Mouse (Mus musculus) liver, adult 2 months (tissue): ENCODE results near the gene Tesc. TPM values are rescaled to one million over a fixed set of nuclear protein-coding genes. Genes with fewer than 3 reads are reported as not detected.
A peak's percentile ranks its signal among the peaks of the same experiment; 100 is the strongest.

Experiments used
- DNase-seq: peaks from one replicate; pipeline ENCODE4 v3.0.0-alpha.2; 2011; ENCODE audit warnings: low read depth, low spot score; ENCODE audit errors: extremely low read depth
- H3K27ac ChIP-seq: fragments of 200-500 bp; replicated peaks from 2 replicates; pipeline ENCODE4 v1.5.1; 2012; ENCODE audit warnings: low read depth, mild to moderate bottlenecking, control low read depth, inconsistent platforms, low read length; ENCODE audit not compliant: insufficient read depth
- H3K27me3 ChIP-seq: fragments of 200-500 bp; 2 replicates; pipeline ENCODE4 v1.6.1; 2012; ENCODE audit warnings: mild to moderate bottlenecking, moderate library complexity, low read length, inconsistent platforms; ENCODE audit not compliant: control insufficient read depth, insufficient read depth
- H3K36me3 ChIP-seq: fragments of 200-500 bp; 2 replicates; pipeline ENCODE4 v1.6.1; 2012; ENCODE audit warnings: low read length, inconsistent platforms; ENCODE audit not compliant: control insufficient read depth, insufficient read depth
- H3K4me1 ChIP-seq: fragments of 200-500 bp; 2 replicates; pipeline ENCODE4 v1.6.1; 2011; ENCODE audit warnings: low read length; ENCODE audit not compliant: control insufficient read depth, insufficient read depth
- H3K4me3 ChIP-seq: fragments of 200-500 bp; 2 replicates; pipeline ENCODE4 v1.5.1; 2011; ENCODE audit warnings: low read depth, mild to moderate bottlenecking, control low read depth, low read length, moderate library complexity; ENCODE audit not compliant: insufficient read depth
- H3K79me2 ChIP-seq: fragments of 200-500 bp; 2 replicates; pipeline ENCODE4 v1.6.1; 2012; ENCODE audit warnings: inconsistent platforms, mild to moderate bottlenecking, low read length, moderate library complexity; ENCODE audit not compliant: control insufficient read depth, insufficient read depth
- H3K9ac ChIP-seq: fragments of 200-500 bp; 2 replicates; pipeline ENCODE4 v1.6.1; 2012; ENCODE audit warnings: low read depth, mild to moderate bottlenecking, control low read depth, inconsistent platforms, low read length
- CTCF ChIP-seq: fragments of 200-500 bp; IDR thresholded peaks from 2 replicates; pipeline ENCODE4 v1.5.1; 2011; ENCODE audit warnings: low read depth, low read length, control low read depth
- POLR2A ChIP-seq: fragments of 200-500 bp; IDR thresholded peaks from 2 replicates; pipeline ENCODE4 v1.6.1; 2011; ENCODE audit warnings: low read length, control low read depth; ENCODE audit not compliant: insufficient read depth; ENCODE audit errors: extremely low read depth
- WGBS: fragments of 180-500 bp; shearing (Covaris S2); methylation state at CpG from one replicate; pipeline ENCODE4 v1.1.7; 2018; 5-methylcytosine and 5-hydroxymethylcytosine counted together
- polyA plus RNA-seq: library from polyadenylated mRNA; depleted of rRNA; stranded (reverse); fragments of >200 nt; gene quantifications from 2 replicates; pipeline ENCODE4 v1.2.3, GENCODE M21; 2012; rRNA removed
- total RNA-seq: library from RNA; depleted of rRNA; stranded (reverse); fragments of >200 nt; gene quantifications from 2 replicates; pipeline ENCODE4 v1.2.3, GENCODE M21; 2014; rRNA removed

The Tesc gene
- 0.18 and 0.94 TPM in 2 replicates for total RNA-seq
- 0.35 and 0.41 TPM in 2 replicates for polyA plus RNA-seq

DNA sequence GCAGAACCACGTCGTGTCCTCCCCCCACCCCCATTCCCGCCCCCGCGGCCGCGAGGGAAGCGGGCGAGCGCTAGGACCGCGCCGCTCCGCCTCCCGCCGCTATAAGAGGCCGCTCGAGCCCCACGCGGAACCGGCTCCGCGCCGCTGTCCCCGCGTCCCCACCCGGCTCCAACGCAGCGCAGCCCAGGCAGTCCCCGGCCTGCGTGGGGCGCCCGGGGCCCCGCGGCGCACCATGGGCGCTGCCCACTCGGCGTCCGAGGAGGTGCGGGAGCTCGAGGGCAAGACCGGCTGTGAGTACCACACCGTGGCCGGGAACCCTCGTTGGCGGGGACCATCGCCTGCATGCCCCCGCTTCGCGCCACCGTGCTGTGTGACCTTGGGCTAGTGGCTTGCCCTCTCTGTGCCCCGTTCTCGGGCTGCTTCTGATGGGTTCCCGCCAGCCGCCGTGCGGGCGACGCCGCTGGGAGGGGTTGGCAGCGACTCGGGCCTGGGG lies at the start of gene Tesc:
Tesc (plus strand) TSS at position 46 of the 493 bp plus-strand sequence.
- Histone ChIP-seq H3K36me3 (no peaks in the 10 kb centered on the region), H3K4me3 (peak within 1 kb of the TSS; percentile 30; the same call in 1 of the 2 replicates), H3K9ac (no peak within 1 kb of the TSS), H3K79me2 (no peaks in the 10 kb centered on the region), H3K27me3 (peaks cover 24% of the 10 kb centered on the region), H3K4me1 (peaks cover 4% of the 10 kb centered on the region; the same call in 1 of the 2 replicates), H3K27ac (no peak within 1 kb of the TSS)
- WGBS, result 2% methylated on average over 63 of the region's 63 CpGs
- DNase-seq, result no peak
- no peak for TF ChIP-seq POLR2A
- TF ChIP-seq CTCF, result no peak

DNA sequence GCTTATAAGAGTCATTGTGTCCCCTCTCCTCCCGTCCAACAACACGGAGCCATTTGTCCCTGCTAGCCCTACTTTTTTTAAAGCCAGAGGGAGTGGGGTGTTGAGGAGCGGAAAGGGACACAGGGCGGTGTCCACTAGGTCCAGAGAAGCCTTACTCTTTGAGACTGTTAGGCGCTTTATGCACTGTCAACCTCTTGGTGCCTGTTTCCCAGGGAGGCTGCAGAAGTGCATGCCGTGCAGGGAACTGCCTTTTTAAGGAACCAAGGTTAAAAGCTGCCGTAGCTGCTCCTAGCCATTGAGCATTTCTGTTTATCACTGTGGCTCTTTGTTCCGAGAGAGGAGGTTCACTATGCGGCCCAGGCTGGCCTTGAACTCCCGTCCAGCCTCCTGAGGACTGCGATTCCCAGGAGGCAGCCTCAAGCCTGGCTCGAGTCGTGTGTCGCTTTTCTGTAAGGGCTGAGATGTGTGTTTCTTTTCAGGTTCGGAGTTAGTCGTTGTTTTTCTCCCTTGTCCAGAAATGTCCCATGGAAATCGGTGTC lies 49.3 kb upstream of the Tesc start:
- H3K27me3 ChIP-seq, result no peaks in the 10 kb centered on the region
- H3K79me2 ChIP-seq, result peaks cover 14% of the 10 kb centered on the region
- peak overlapping the region; percentile 90 for H3K27ac ChIP-seq
- peaks cover 33% of the 10 kb centered on the region for H3K4me1 ChIP-seq
- WGBS, result 24% methylated on average over 17 of the region's 17 CpGs
- TF ChIP-seq POLR2A (no peak), CTCF (no peak)
- peak; percentile 52 for DNase-seq
- peak overlapping the region; percentile 99 for H3K4me3 ChIP-seq
- H3K36me3 ChIP-seq, result peaks cover 19% of the 10 kb centered on the region; the same call in 1 of the 2 replicates
- H3K9ac ChIP-seq, result peak overlapping the region; percentile 99

DNA sequence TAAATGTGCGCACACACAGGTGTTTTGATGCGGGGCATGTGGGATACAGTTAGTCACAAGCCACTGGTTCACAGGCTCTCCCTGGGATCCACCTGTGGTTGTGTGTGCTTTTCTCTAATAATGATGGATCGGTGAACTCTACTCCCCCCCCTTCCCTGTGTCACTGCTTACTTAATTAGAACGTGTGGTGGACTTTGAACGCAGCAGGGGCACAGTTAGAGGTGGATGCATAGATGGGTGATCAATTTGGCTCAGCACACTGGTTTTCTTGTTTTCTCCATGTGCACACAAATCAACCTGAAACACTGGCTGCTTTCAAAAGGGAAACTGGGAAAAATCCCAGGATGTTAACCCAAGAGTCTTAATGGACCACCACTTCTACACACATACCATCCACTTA lies 48.5 kb upstream of the Tesc start:
- H3K27ac ChIP-seq, result peak overlapping the region; percentile 90
- H3K36me3 ChIP-seq, result peaks cover 23% of the 10 kb centered on the region; the same call in 1 of the 2 replicates
- H3K4me3 ChIP-seq, result no peak overlapping the region
- H3K4me1 ChIP-seq, result peaks cover 41% of the 10 kb centered on the region
- no peaks in the 10 kb centered on the region for H3K27me3 ChIP-seq
- TF ChIP-seq CTCF, result no peak
- no peak for TF ChIP-seq POLR2A
- peak; percentile 81 for DNase-seq
- peaks cover 14% of the 10 kb centered on the region for H3K79me2 ChIP-seq
- peak overlapping the region; percentile 46 for H3K9ac ChIP-seq
- WGBS, result 21% methylated on average over 5 of the region's 5 CpGs

DNA sequence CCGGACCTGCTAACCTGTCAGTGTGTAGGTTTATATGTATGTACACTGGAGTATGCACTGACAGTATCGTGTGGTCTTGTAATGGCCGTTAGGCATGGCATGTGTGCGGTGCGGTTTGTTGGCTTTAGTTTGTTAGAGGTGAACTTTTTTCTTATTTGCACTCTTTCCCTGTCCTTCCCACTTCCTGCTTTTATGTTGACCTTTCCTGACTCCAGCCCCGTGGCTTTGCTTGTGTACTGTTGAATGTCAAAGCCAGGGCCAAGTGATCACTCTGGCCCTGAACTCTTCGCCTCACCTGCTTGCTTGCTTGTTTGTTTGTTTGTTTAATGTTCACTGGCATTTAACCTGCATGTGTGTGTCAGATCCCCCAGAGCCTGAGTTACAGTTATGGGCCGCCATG lies 46.6 kb upstream of the Tesc start:
- Histone ChIP-seq H3K9ac (peak overlapping the region; percentile 12; the same call in 1 of the 2 replicates), H3K4me3 (no peak overlapping the region), H3K27ac (peak overlapping the region; percentile 90), H3K4me1 (peaks cover 55% of the 10 kb centered on the region), H3K79me2 (peaks cover 14% of the 10 kb centered on the region), H3K27me3 (no peaks in the 10 kb centered on the region), H3K36me3 (peaks cover 23% of the 10 kb centered on the region; the same call in 1 of the 2 replicates)
- DNase-seq, result peak; percentile 96
- TF ChIP-seq CTCF (no peak), POLR2A (no peak)
- 19% methylated on average over 8 of the region's 8 CpGs for WGBS

DNA sequence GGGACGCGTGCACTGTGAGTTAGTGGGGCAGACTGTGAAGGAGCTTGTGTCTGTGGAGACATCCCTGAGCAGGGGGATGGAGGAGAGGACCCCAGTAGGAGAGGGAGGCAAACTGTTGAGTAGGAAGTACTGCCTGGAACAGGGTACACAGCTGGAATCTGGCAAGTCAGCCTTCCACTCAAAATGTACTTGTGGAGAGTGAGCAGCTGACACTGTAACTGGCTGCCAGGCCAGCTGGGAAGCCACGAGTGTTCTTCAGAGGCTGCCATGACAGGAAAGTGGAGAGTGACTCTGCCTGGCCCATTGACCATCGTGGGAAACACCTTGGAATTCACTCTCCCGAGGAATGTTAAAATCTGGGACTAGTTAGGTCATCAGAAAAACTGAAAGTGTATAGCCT lies 45.6 kb upstream of the Tesc start:
- WGBS, result 79% methylated on average over 5 of the region's 5 CpGs
- peak overlapping the region; percentile 58 for H3K27ac ChIP-seq
- H3K4me3 ChIP-seq, result no peak overlapping the region
- peaks cover 23% of the 10 kb centered on the region; the same call in 1 of the 2 replicates for H3K36me3 ChIP-seq
- peaks cover 57% of the 10 kb centered on the region for H3K4me1 ChIP-seq
- DNase-seq, result no peak
- no peak for TF ChIP-seq POLR2A
- TF ChIP-seq CTCF, result no peak
- peaks cover 11% of the 10 kb centered on the region for H3K79me2 ChIP-seq
- H3K27me3 ChIP-seq, result no peaks in the 10 kb centered on the region
- no peak overlapping the region for H3K9ac ChIP-seq

DNA sequence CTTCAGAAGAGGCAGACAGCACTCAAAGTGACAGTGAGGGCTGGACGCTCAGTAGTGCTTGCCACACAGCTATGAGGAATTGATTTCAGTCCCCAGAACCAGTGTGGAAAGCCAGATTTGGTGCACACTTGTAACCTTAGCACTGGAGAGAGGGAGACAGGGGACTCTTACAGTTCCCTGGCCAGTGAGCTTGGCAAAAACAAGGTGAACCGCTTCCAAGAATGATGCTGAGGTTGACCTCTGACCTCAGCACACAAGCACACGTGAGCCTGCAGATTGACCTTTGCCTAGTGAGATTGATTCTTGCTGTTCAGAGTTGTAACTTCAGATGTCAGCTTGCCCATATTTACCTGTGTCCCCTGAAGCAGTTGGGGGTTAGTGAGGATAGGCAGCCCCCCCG lies 41.2 kb upstream of the Tesc start:
- Histone ChIP-seq H3K79me2 (peaks cover 10% of the 10 kb centered on the region; the same call in 1 of the 2 replicates), H3K9ac (peak overlapping the region; percentile 26), H3K27me3 (no peaks in the 10 kb centered on the region), H3K4me3 (no peak overlapping the region), H3K36me3 (peaks cover 32% of the 10 kb centered on the region; the same call in 1 of the 2 replicates), H3K27ac (peak overlapping the region; percentile 83), H3K4me1 (peaks cover 59% of the 10 kb centered on the region)
- 21% methylated on average over 4 of the region's 4 CpGs for WGBS
- no peak for TF ChIP-seq CTCF
- no peak for TF ChIP-seq POLR2A
- peak; percentile 99 for DNase-seq
